Mouse (Mus musculus) heart, postnatal 14 days (tissue): ENCODE measurements around the gene Cmtr2. TPM values are rescaled to one million over a fixed set of nuclear protein-coding genes. Genes with fewer than 3 reads are reported as not detected.

Experiments
- DNase-seq, 2 experiments: peaks; one replicate each; pipeline ENCODE4 v3.0.0; 2021 to 2022
- intact Hi-C: fragments of 180-260 bp; cut with DNase I; formaldehyde crosslinking; loops from one replicate; pipeline ENCODE4 v1.15.1; 2025
- long read RNA-seq, 2 experiments: library from polyadenylated mRNA; stranded (forward); transcript quantifications; one replicate each; pipeline ENCODE4 v2.0.0; 2021
- total RNA-seq, 2 experiments: library from RNA; stranded (reverse); gene quantifications; 2 replicates each; pipeline ENCODE4 v1.2.3; 2021

Gene Cmtr2
- 1 to 10 TPM; 2.6 to 2.9 TPM for total RNA-seq
- long read RNA-seq, experiment 1, partial matches to known transcripts: 0 of 2 reads
- long read RNA-seq, experiment 1, other reads (novel, unspliced or antisense): 1 of 2 reads
- long read RNA-seq, experiment 2, partial matches to known transcripts: 0 of 1 reads
- long read RNA-seq, experiment 2, other reads (novel, unspliced or antisense): 1 of 1 reads

DNA sequence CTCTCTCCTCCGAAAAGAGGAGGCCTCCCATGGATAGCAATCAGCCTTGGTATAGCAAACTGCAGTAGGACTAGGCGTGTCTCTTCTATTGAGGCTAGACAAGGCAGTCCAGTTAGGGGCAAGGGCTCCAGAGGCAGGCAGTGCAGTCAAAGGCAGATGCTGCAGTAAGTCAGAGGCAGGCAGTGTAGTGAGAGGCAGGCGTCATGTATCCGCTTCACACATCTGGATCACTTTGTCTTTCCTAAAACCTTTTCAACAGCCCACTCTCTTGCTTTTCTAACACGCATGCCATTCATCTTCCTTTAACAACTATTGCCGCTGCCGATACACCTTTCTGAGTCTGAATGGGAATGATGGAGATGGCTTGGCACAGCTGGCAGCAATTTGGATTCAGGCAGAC, at the start of gene Cmtr2:
Gene Cmtr2 (plus strand): TSS at position 301 of the 400 bp plus-strand sequence.
- intact Hi-C loops: no loop called here
- DNase-seq: no peak

DNA sequence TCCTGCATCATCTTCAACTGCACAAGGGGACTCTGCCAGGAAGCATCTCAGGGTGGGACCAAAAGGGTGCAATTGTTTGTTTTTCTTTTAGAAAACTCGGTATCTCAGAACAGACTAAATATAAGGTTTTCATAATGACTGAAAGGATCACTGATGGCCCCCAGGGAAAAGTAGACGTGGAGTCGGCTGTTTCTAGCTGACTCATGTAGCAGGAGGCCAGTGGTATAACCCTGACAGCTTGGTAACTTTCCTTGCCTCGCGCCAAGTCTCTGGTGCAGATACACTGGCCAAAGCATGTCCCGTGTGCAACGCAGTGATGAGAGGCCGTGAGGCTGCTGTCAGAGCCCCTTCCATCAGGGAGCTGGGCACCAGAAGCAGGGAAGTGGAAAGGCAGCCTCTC, 49.2 kb upstream of the Cmtr2 start:
- no peak for DNase-seq
- intact Hi-C loops: no loop called here

DNA sequence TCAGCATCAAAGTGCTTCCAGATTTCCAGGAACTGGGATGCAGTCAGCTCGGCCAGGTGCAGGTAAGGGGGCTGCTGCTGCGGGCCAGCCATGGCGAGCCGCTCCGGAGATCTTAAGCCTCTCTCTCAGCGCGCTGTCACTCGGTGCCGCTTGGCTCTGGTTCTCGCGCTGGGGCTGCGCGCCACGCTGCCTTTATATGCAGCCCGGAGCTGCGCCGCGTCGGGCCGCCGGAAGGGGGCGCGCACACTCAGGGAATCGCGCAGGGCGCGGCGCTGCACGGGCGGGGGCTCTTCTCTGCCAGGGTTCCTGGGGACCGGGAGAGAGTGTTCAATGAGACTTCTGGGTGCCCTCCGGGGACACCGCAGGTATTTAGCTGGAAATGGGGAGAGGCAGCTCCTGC, 47.4 kb upstream of the Cmtr2 start, which contains the start of gene Calb2:
Gene Calb2 (minus strand): TSS at position 165 of the 400 bp plus-strand sequence.
- intact Hi-C loops: no loop called here
- peak; percentile 50 to 65 for DNase-seq

DNA sequence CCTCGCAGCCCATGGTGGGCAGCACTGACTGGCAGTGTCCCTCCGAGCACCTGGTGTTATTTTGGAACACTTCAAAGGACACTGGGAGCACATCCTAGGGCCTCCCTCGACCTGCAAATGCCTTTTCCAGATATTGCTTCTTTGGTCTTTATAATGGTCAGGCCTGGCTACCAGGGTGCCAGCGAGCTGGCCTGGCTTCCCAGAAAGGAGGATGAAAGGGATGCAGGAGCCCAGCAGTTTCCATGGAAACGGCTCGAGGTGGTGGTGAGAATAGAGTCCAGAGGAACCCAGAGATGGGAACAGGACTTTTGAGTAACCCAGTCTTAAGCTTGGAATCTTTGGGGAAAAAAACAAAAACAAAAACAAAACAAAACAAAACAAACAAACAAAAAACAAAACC, 43.3 kb upstream of the Cmtr2 start:
- intact Hi-C loops: no loop called here
- no peak for DNase-seq

DNA sequence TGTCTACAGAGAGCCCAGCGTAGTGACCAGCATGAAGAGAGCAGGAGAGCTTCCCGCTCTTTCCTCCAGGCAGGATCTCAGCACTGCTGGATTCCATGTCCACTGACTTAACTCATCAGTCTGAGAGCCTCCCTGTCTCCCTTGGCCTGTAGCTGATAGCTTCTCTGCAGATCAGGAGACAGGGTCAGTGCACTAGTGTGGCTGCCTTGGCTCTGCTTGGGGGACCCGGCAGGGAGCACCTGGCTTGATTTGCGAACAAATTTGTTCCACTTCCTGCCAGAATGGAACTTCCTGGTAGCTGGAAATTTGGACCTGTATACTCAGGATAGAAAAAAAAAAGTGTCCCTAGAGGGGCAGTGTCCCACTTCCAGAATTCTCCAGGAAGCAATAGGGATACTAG, 40.6 kb upstream of the Cmtr2 start:
- no peak for DNase-seq
- intact Hi-C loops: no loop called here

DNA sequence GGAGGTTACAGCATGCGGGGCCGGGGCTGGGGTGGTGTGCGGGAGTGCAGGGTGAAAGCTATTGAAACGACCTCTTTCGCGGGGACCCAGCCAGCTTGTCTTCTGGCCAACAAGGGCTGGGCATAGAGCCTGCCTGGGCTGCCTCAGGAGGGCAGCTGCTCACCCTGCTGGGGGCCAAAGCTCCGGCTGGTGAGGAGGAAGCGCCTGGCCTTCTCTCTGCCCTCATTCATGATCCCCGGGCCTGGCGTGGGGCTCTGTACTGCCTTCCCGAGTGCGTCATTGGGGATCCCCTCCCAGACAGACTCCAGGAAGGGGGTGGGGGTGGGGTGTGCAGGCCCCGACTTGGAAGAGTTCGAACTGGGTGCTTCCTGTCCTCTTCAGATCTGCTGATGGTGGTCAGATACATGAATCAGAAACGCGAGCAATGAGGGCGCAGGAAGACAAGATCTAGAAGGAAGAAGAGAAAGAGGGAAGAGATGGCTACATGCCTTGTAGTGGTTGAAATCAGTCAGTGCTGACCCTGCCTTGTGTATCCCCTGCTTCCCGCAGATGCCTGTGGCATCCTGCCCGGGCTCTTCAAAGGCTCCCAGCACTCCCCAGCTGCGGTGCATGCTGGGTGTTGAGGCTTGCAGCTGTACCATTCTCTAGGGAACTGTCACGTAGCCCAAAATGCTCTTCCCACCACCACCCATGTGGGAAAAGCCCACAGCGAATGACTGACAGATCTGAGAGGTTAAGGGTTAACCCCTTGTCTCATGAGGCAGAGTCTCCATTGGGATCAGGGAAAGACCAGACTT, 37.9 kb upstream of the Cmtr2 start:
- intact Hi-C loops: no loop called here
- DNase-seq: peak; percentile 8 to 23

DNA sequence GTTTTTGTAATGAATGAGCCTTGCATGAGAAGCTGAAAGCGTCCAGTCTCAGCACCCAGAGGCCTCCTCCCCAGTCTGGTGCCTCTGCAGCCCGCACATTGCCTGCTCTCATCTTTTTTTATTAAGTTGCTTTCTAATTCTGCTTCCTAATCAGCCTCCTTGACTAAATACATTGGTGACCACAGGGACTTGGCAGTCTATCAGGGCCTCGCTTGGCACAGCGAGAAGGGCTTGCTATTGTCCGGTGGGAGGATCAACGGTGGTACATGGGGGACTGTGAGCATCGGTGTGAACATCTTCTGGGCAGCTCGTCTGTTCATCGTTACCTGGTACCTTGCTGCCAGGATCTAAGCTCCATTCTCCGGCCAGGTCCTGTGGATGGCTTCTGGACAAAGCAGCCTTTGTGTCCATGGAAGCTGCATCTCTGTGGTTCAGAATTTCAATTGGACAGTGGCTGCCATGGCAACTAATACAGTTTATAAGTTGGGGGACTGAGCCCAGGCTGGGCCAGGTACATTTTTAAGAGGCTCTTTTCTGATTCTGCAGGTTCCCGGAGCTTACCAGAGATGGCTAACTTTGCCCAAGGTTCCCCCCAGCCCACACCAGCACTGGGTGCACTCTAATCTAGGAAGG, 32.6 kb upstream of the Cmtr2 start:
- intact Hi-C loops: no loop called here
- no peak for DNase-seq

DNA sequence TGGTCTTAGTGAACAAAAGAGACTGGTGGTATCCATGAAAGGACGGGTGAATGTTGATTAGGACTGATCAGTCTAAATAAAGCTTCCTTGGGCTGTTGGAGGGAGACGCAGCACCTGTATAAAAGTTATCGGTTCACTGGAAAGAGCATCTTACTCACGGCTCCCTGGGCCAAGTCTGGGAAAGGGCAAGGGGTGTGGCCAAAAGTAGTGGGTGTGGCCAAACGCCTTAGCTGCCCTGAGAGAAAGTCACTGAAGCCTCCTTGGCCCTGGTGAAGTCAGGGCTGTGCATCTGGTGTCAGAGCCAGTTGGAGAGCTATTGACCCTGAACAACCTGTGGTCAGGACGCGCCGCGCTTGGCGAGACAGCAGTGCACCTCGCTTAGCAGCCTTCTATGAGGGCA, 31.7 kb upstream of the Cmtr2 start:
- DNase-seq: no peak
- intact Hi-C loops: no loop called here

DNA sequence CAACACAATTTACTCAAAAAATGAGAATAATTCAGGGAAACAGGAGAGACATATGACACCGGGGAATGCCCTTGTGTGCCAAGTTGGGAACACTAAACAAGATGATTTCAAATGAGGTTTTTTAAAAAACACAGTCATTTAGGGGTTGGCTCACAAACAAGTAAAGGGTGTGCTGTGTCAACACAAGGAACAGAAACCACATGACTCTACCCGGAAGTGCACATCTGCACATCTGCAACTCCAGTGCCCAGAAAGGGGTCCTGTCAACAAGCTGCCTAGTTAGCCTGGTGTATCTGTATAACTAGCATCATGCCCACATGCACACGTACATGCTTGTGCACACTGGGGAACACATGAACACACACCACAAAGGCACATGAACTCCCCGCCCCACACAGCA, 29.9 kb upstream of the Cmtr2 start:
- no peak for DNase-seq
- intact Hi-C loops: no loop called here

DNA sequence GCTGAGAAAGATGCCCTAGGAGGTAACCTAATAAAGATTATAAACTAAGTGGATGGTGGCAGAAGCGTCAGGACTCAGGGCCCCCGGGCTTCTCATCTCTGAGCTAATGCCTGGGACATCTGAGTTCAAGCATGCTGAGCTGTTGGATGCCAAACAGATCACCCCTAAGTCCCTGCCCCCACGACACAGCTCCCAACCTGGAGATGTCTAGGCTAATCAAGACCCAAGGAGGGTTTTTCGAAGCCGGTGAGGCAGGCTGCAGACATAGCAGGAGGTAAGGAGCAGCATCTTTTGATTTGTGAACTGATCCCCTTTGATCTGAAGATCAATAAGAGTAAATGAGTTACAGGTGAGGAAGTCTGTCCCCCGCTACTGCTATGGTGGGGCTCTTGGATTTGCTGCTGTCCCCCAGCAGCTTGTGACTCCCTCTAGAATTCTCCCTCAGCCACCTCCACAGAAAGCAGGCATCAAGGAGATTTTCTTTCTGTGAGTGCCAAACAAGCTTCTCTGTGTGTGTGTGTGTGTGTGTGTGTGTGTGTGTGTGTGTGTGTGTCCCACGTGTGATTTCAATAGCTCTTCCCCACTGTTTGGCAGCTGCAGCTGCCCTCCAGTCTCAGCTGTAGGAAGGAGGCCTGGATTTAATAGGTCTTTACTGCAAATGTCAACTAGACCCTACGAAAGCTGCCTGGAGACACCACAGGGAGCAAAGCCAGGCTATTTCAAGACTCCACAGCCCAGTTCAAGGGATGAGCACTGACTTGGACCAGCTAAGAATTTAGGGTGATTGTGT, 26.3 kb upstream of the Cmtr2 start:
- intact Hi-C loops: no loop called here
- DNase-seq: no peak

DNA sequence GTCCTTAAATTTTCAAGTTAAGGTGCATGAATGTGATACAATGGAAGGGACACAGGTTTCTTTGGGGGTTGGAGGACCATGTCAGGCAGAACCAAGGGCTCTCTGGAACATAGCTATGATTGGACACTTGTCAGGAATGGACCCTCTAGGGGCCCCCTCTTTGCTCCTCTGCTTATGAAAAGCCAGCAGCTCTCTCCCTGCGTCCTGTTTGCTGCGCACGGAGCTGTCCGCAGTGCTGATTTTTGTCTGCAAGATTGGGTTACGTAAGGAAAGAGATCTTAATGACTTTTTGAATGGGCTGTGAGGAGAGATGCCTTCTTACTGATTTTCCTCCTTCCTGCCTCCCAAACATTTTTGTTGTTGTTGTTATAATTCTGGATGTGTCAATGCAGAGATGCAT, 18.8 kb upstream of the Cmtr2 start:
- intact Hi-C loops: no loop called here
- DNase-seq: peak; percentile 61 to 67

DNA sequence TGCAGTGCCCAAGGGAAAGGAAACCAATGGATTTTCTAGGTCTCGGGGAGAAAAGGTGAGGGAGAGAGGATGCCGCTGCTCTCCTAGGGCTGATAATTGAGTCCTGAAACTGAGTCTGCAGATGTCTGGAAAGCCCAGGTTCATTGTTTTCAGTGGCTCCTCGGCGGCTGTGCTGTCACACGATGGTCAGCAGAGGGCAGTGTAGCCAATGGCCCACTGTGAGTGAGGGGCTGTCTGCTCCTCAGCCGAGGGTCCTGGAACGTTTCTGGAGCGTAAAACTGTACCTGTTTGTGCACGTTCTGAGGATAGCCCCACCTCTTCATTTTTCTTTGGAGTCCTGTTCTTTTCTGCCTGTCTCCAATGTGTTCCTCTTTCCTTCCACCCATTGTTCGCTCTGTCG, 13.7 kb upstream of the Cmtr2 start:
- DNase-seq: no peak
- intact Hi-C loops: no loop called here

DNA sequence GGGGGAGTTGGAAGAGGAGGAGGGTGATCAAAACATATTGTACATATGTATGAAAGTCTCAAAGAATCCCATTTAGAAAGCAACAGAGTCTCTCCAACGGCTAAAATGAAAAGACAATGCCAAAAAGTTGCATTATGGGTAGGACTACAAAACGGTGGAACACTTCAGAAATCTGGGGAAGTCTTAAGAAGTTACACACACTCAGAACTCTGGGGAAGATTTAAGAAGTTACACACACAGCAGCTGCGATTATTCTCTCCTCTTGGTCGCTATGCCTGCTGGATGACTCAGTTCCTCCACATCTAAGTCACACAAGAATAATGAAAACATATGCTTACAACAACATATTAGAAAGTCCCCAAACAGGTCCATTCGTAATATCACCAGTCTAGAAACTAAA, 788 bp downstream of the Cmtr2 start:
- DNase-seq: no peak
- intact Hi-C loops: no loop called here

DNA sequence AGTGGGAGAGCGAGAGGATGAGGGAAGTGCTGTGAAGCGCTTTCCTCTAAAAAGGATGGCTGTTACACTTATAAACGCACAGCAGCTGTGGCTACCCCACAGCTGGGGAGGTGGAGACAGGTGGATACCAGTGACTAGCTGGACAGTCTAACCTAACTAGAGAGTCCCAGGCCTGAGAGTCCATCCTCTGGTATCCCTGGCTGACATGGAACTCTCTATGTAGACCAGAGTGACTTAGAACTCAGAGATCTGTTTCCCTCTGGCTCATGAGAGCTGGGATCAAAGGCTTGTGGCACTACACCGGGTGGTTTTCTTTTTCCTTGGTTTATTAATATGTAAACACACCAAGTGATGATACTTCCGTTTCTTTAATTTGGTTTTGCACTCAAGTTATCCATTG, 1.7 kb downstream of the Cmtr2 start:
- intact Hi-C loops: no loop called here
- DNase-seq: no peak

DNA sequence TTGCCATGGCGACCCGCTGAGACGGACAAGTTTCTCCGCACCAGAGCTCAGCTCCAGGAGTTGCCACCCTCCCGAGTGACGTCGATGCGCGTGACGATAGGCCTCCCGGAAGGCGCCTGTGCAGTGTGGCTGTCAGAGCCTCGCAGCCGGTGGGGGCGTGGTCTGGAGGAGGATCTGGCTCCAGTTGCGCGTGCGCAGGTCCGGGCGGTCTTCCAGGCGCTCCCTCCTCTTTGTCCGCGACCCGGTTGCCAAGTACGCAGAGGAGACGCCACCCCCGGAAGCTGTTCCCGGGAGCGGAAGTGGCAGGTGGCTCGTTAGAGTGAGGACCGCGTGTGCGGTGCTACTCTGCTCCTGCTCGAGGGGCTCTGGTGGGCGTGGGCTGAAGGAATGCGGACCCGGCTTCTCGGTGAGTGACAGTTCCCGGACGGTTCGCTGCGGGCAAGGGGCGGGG, 2.2 kb downstream of the Cmtr2 start:
- peak; percentile 100 for DNase-seq
- intact Hi-C loops: no loop called here

DNA sequence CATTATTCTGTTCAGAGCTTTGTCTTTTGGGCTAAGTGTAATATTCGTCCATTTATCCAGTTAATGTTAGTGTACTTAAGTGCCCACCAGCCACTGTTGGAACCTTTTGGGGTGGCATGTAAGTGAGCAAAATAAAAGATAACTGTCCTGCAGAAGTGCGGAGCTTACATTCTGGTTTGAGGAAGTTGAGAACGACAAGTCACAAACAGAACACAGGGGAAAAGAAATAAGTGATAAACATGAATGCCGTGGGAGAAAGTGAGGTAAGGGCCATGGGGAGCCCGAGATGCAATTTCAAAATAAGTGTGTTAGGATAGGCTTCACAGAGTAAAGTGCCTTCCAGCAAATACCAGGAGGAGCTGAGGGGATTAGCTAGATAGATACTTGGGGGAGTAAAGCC, 3.0 kb downstream of the Cmtr2 start:
- intact Hi-C loops: no loop called here

DNA sequence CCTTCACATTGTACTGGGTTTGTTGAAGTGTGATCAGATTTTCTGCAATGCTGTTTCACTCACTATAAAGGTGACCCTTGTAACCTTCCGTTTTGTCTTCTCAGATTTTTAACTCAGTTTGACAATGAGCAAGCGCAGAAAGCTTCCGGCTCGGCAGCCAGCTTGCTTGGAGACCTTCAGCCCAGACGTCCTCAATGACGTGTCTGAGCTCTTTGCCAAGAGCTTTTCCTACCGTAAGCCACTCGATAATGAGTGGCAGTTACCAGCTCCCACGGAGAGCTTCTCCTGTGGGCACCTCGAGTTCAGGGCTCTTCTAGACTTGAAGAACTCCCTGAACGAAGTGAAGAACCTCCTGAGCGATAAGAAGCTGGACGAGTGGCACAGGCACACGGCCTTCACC, 5.5 kb downstream of the Cmtr2 start:
- no peak for DNase-seq
- intact Hi-C loops: no loop called here

More for the DNA sequence above, 3.0 kb downstream of the Cmtr2 start:
- DNase-seq: no peak

DNA sequence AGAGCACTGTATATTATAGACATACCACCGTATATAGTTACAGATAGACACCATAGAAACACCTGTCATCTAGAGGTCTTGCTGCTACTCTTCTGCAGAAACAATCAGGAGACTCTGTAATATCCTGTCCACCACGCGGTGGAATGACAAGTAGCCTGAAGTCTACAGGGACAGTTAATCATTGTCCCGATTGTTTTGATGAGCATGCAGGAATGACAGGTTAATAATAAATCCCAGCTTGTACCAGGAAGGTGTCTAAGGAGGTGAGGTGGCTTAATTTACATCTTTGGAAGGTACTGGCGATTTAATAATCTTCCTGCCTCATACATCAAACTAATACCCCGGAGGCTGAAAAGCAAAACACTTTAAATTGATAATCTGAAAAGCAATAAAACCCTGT, 15.3 kb downstream of the Cmtr2 start:
- intact Hi-C loops: no loop called here
- no peak for DNase-seq

DNA sequence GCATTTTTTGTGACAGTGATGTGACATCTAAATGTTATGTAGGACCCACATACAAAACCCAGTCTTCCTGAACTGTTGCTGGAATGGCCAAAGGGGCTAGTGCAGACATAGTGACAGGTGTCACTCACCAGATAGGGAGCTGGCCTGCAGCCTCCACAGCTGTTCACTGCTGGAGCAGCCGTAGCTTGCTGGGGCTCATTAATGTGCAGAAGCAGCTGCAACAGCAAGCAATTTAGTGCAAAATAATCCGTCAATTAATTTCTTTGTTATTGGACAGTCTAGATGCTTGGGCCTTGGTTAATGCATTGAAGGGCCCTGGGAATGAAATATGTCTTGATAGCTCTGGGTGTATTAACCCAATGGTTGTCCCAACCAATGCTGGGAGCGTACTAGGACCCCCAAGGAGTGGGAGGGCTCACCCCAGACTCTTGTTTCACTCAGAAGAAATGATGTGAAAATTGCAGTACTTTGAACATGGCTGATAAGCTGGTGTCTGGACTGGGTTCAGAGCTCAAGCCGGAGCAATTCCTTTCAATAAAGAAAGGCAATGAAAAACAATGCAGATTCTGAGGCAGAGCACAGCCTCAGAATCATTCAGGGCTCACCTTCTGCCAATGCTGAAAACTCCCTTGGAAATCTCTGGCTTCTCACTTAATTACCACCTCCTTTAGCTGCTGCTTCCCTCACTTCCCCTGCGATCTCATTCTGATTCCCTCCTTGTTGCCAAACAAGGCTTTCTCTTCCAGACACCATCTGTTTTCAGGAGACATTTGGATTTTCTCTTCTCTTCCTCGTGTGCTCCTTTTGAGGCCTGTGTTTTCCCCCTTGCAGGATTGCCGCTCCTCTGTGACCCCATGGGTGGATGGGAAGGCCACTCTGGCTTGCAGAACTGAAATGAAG, 27.1 kb downstream of the Cmtr2 start:
- DNase-seq: no peak
- intact Hi-C loops: no loop called here

DNA sequence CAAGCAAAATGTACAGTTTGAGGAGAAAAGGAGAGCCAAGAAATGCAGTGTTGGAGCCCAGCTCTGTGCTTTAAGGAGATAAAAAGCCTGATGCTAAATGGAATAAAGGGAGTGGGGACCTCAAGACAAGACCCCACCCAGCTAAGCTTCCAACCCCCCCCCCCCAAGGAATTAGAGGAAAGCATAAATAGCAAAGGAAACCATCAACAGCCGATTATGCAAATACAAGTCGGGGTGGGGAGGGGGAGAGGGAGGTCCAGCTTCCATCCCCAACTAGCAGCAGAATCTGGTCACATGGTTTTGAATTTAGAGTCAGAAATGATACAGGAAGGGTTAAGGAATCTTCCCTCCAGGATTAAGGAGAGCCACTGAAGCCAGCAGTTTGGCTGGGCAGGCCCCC, 29.1 kb downstream of the Cmtr2 start:
- DNase-seq: no peak
- intact Hi-C loops: no loop called here
